Mouse (Mus musculus) Patski (cell line): Measurements from ENCODE around the gene Cd34. TPM values are rescaled to one million over a fixed set of nuclear protein-coding genes. Genes with fewer than 3 reads are reported as not detected.

Experiments
- ATAC-seq: fragments of 100-300 bp; one replicate; pipeline ENCODE4 v1.8.0; 2021
- CTCF ChIA-PET: fragments of 350-600 bp; sonication (Branson Sonifier 250); formaldehyde crosslinking; loops from one replicate; lab custom pipeline; 2022; ENCODE audit warnings: inconsistent platforms; lab: Charles Lee
- POLR2A ChIA-PET: fragments of 350-600 bp; sonication (Branson Sonifier 250); formaldehyde crosslinking; loops from one replicate; lab custom pipeline; 2022; ENCODE audit warnings: antibody characterized with exemption, inconsistent platforms; lab: Charles Lee
- DNase-seq: peaks from one replicate; pipeline ENCODE4 v3.0.0-alpha.2; 2011; ENCODE audit warnings: low read depth, low spot score
- H3K27me3 ChIP-seq: fragments of 371-371 bp; one replicate; pipeline ENCODE4 v1.5.1; 2021
- CTCF ChIP-seq: fragments of 100-300 bp; IDR thresholded peaks from one replicate; pipeline ENCODE4 v1.5.1; 2021
- in situ Hi-C: fragments of 300-500 bp; cut with MboI; formaldehyde crosslinking; loops from 3 replicates; pipeline ENCODE4 v1.11.1; 2018; ENCODE audit warnings: low pct_unique_long_range_greater_than_20kb, mixed read lengths
- polyA plus RNA-seq: library from polyadenylated mRNA; unstranded; gene quantifications from one replicate; pipeline ENCODE4 v1.2.3, GENCODE M21; 2021

The Cd34 gene
- polyA plus RNA-seq, 1 experiment from 2014 or later: 0.05 TPM

DNA sequence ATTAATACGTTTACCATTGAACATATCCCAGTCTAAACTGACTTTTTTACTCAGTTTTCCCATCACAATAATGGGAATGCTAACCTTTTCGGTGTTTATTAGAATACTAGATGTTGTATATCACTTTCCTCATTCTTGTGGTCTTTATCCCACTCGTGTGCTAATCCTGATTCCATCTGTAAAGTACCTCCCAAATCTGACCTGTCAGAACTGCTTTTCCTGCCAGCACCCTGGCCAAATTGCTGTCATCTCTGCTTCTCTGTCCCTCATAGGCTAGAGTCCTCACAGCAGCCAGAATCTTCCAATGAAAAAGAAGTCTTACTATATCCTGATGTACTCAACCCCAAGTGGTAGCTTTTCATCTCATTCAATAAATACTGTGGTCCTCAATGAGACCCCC is 46.3 kb downstream of the Cd34 start:
- ChIA-PET POLR2A (no interaction called here), CTCF (interaction anchor here (0.8 kb wide), 1 partner anchor 9 kb away, joined by 4 read pairs; no protein-coding TSS in a partner anchor)
- no peak for TF ChIP-seq CTCF
- DNase-seq: no peak
- no peak for ATAC-seq
- no peaks in the 10 kb centered on the region for H3K27me3 ChIP-seq
- in situ Hi-C loops: no loop called here

DNA sequence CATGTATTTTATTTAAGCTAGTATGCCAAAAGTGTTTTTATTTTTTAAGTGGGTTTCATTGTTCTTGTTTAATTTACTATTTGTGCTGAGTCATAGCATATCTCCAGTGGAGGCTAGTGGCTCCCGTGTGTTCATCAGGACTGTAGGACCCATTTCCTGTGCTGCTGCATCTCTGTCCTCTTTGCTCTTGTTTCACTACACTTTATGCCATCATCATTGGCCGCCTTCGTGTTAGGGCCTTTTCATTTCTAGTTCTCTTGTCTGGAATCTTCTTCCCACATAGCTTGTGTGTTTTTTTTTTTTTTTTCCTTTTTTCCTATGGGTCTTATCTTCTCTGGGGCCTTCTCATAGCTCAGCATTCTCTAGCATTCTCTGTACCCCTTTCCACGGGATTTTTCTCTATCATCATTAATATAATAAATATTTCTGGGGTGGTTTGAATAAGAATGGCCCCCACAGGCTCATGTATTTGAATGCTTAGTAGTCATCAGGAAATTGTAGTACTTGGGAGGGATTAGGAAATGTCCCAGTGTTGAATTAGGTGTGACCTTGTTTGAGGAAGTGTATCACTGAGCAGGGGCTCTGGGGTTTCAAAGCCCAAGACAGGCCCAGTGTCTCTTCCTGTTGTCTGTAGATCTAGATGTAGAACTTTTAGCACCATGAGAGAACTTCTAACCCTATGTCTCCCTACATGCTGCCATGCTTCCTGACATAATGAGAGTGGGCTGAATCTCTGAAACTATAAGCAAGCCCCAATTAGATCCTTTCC is 47.0 kb downstream of the Cd34 start:
- POLR2A ChIA-PET: interaction anchor here (0.6 kb wide), 1 partner anchor 400 kb away, joined by 3 read pairs; no protein-coding TSS in a partner anchor
- no peaks in the 10 kb centered on the region for H3K27me3 ChIP-seq
- in situ Hi-C loops: no loop called here
- no peak for ATAC-seq
- CTCF ChIA-PET: interaction anchor here (0.8 to 1.2 kb wide), 3 partner anchors 9 to 10 kb away, joined by 3 to 4 read pairs (median 4); no protein-coding TSS in a partner anchor
- TF ChIP-seq CTCF: no peak
- DNase-seq: no peak

DNA sequence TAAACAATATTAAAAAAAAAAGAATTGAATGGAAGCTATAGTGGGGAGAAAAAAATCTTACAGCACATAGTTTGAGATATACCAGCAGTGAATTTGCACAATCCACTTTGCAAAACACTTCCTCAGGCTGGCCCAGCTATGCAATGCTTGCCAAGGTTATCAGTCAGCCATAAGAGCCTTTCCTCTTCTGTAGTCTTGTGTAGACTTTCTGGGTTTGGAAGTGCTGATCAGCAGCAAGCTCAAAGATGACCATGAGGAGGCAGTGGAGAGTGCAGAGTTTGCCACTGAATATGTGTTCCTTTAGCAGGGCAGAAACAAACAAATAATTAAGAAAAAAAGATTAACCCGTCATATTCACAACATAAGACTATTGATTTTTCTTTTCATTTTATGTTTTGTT is 50.4 kb downstream of the Cd34 start:
- TF ChIP-seq CTCF: peak; percentile 18
- POLR2A ChIA-PET: no interaction called here
- in situ Hi-C loops: no loop called here
- DNase-seq (no peak), ATAC-seq (no peak)
- H3K27me3 ChIP-seq: no peaks in the 10 kb centered on the region
- CTCF ChIA-PET: interaction anchor here (1.4 to 1.7 kb wide), 4 partner anchors 10 to 52 kb away, joined by 4 read pairs; no protein-coding TSS in a partner anchor

DNA sequence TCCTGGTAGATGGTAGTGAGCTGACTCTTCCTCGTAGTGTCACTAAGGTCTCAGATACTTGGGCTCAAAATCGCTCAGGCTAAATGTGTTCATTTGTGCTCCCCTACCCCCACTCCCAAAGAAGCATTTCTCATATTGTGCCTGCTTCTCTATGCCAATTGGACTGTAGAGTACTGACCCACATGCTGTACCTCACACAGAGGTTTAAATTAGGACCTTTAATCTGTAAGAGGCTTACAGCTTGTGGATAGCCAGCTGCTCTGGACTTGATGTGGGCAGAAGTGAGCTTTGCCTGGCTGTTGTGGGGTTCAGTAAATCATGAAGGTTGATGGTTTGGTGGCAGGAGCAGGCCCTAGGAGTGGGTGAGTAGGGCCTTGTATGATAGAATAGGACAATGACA is 52.4 kb downstream of the Cd34 start:
- ATAC-seq (no peak), DNase-seq (no peak)
- H3K27me3 ChIP-seq: no peaks in the 10 kb centered on the region
- TF ChIP-seq CTCF: no peak
- ChIA-PET POLR2A (no interaction called here), CTCF (interaction anchor here (1.6 kb wide), 1 partner anchor 15 kb away, joined by 8 read pairs; no protein-coding TSS in a partner anchor)
- in situ Hi-C loops: no loop called here

DNA sequence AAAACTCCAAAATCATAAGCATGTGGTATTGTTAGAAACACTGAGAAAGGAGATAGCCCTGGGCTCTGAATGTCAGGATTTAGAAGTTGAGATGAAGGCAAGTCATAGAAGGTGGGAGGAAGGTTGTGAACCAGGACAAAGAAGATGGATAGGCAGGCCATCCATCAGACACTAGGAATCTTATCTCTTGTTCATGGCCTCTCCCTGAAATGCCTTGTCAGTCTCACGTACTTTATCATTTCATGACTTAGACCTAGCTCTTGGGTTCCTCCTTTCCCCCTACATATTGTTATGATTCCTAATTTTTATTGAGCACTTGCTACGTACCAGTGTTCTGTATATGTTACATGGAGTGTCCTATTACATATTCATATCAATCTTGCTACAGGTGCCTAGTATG is 53.0 kb downstream of the Cd34 start:
- CTCF ChIA-PET: interaction anchor here (1.2 to 1.6 kb wide), 2 partner anchors 15 to 20 kb away, joined by 4 to 8 read pairs; no protein-coding TSS in a partner anchor
- TF ChIP-seq CTCF: no peak
- no peak for DNase-seq
- in situ Hi-C loops: no loop called here
- POLR2A ChIA-PET: no interaction called here
- no peak for ATAC-seq
- H3K27me3 ChIP-seq: no peaks in the 10 kb centered on the region

DNA sequence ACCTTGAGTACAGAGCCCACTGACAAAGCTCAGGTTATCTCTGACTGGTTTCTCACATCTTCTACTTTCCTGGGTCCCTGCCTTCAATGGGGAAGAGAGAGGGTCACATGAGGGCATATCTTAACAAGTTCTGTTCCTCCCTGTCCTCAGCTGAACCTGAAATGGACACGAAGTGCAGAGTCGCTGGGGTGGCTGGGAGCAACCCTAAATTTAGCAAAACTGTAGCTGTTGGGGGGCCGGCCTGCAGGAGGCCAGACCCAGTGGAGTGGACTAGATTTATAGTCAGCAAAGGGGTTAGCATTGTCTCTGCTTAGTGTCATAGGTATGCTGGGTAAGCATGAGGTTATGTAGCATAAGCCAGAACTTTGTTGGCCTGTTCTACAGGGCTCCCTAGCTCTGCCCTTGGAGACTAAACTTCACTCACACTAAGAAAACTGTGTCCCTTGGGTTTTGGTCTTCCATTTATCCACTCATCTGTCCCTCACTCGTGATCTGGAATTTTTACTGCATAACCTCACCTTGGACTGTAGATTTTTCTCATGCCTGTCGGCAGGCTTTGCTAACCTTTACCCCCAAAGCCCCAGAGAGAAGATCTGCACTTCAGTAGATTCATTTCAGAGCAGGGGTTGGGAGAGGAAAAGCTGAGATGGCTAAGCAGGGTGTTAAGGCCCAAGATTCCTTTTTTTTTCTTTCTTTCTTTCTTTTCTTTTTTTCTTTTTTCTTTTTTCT is 54.1 kb downstream of the Cd34 start:
- in situ Hi-C loops: no loop called here
- DNase-seq: no peak
- no peak for ATAC-seq
- no peaks in the 10 kb centered on the region for H3K27me3 ChIP-seq
- no peak for TF ChIP-seq CTCF
- POLR2A ChIA-PET: interaction anchor here (0.7 kb wide), 1 partner anchor 138 kb away, joined by 3 read pairs; the partner anchor contains the start of gene Cr1l
- CTCF ChIA-PET: interaction anchor here (0.7 to 1.2 kb wide), 2 partner anchors 10 to 19 kb away, joined by 3 to 4 read pairs; no protein-coding TSS in a partner anchor

DNA sequence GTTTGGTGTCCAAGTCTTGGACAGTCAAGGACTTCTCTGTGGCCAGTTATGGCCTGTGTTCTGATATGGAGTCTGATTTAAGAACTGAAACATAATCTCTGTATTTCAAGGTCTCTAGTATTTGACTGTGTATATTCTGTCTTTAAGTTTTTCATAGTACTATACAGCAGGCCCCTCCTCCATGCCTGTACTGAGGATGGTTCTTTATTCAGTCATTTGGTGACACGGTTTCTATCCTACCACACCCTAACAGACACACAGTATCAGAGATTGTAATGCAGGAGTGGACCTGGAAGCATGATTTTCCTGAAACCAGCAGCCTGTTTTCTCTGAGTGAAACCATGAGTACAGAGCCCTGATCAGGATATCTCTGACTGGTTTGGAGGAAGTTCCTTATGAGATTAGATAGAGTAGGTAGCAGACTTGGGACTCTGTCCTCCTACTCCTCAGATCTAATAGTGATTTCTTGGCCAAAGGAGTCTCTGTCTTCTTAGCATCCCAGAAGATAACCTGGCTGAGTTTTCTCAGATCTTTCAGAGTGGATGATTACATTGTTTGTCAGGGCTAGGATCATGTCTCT is 54.9 kb downstream of the Cd34 start:
- CTCF ChIA-PET: no interaction called here

DNA sequence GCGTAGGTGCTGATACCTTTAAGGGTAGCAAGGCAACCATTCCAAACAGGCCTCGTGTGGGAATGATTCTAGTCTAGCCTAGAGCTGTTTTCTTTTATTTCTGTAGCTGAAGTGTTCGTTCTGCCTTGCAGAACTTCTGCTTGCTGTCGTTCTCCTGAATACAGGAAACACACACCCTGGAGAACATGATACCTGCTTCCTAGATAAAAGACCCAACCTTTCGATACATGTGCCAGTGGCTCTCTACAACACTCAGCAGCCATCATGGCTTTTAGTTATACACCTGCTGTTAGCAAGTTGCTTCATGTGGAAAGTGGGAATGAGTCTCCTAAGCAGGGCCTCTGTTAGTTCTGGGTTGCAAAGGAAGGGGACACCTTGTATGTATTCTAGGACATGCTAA is 55.6 kb downstream of the Cd34 start:
- in situ Hi-C loops: no loop called here
- POLR2A ChIA-PET: no interaction called here
- no peak for TF ChIP-seq CTCF
- DNase-seq (no peak), ATAC-seq (no peak)
- H3K27me3 ChIP-seq: no peaks in the 10 kb centered on the region
- CTCF ChIA-PET: no interaction called here

More for the DNA sequence above, 54.9 kb downstream of the Cd34 start:
- POLR2A ChIA-PET: interaction anchor here (0.7 kb wide), 1 partner anchor 138 kb away, joined by 3 read pairs; the partner anchor contains the start of gene Cr1l
- in situ Hi-C loops: no loop called here
- DNase-seq (no peak), ATAC-seq (no peak)
- H3K27me3 ChIP-seq: no peaks in the 10 kb centered on the region
- TF ChIP-seq CTCF: no peak

DNA sequence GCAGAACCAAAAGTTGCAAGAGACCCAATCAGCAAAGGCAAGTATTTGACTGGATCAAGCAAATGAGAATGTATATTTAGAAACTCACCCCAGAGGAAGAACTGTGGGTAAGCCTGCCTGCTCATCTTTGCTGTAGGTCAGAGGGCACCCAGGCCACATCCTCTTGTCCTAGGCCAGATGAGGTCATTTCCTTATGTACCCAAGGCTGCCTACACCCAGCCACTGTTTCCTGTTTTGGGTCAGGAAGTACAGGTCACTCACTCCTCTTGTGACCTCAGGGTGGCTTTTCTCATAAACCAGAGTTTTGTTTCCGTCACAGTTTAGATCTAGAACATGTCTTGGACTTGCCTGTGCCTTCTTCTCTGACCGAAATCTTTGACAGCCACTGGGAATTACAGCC is 56.6 kb downstream of the Cd34 start:
- in situ Hi-C loops: no loop called here
- CTCF ChIA-PET: no interaction called here
- ATAC-seq: no peak
- no peak for TF ChIP-seq CTCF
- POLR2A ChIA-PET: no interaction called here
- DNase-seq: no peak
- no peaks in the 10 kb centered on the region for H3K27me3 ChIP-seq

DNA sequence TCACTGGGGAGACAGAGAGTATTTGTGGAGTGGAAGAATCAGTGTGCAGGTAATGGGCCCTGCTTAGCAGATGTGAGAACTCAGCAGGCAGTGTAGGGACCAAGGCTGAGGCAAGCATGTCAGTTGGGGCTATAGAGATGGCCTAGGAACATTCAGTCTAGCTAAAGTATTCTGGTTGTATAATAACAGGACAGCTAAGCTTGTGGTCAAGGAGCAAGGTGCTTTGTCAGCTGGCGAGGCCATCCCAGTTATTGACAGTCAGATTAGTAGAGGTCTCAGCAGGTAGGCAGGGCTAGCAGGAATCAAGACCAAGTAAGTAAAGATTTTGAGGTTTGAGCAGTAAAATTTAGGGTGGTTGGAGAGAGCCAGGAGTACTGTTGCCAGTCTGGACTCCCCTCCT is 59.8 kb downstream of the Cd34 start:
- in situ Hi-C loops: no loop called here
- no peak for TF ChIP-seq CTCF

More for the DNA sequence above, 59.8 kb downstream of the Cd34 start:
- ChIA-PET CTCF (interaction anchor here (1.2 to 1.8 kb wide), 4 partner anchors 8 to 22 kb away, joined by 3 to 5 read pairs (median 4); no protein-coding TSS in a partner anchor), POLR2A (no interaction called here)
- DNase-seq: no peak
- H3K27me3 ChIP-seq: no peaks in the 10 kb centered on the region
- no peak for ATAC-seq
